Mouse (Mus musculus) 3134 (cell line): ENCODE data around the gene Klhdc3.

Experiments
- DNase-seq: peaks from one replicate; pipeline ENCODE4 v3.0.0-alpha.2; 2011; ENCODE audit warnings: low spot score; ENCODE audit not compliant: insufficient read length; ENCODE audit errors: extremely low read depth

Klhdc3 gene

GRCm38 (mm10) chr17:46702506-46702905 is 21.8 kb upstream of the Klhdc3 start:
- DNase-seq = no peak

GRCm38 (mm10) chr17:46702100-46702499 is 21.4 kb upstream of the Klhdc3 start:
- no peak for DNase-seq

GRCm38 (mm10) chr17:46701489-46701888 is 20.8 kb upstream of the Klhdc3 start:
- no peak for DNase-seq

- no peak for DNase-seq
Measured at GRCm38 (mm10) chr17:46699912-46700311, 19.2 kb upstream of the Klhdc3 start.

GRCm38 (mm10) chr17:46699245-46699644 is 18.5 kb upstream of the Klhdc3 start:
- no peak for DNase-seq

GRCm38 (mm10) chr17:46698515-46698914 is 17.8 kb upstream of the Klhdc3 start:
- peak; percentile 63 for DNase-seq

GRCm38 (mm10) chr17:46694517-46695063 is 13.9 kb upstream of the Klhdc3 start:
- no peak for DNase-seq

GRCm38 (mm10) chr17:46691390-46691789 is 10.7 kb upstream of the Klhdc3 start:
- DNase-seq = peak; percentile 73

GRCm38 (mm10) chr17:46690665-46691064 is 10.0 kb upstream of the Klhdc3 start:
- no peak for DNase-seq

- DNase-seq = no peak
Measured at GRCm38 (mm10) chr17:46685913-46686312, 5.2 kb upstream of the Klhdc3 start.

- DNase-seq = no peak
Measured at GRCm38 (mm10) chr17:46682654-46683389, 2.1 kb upstream of the Klhdc3 start.

GRCm38 (mm10) chr17:46681466-46682118 is 878 bp upstream of the Klhdc3 start:
- DNase-seq = no peak

GRCm38 (mm10) chr17:46679843-46680759 is 613 bp downstream of the Klhdc3 start:
- no peak for DNase-seq

- DNase-seq = no peak
Measured at GRCm38 (mm10) chr17:46678911-46679310, 1.8 kb downstream of the Klhdc3 start.

GRCm38 (mm10) chr17:46678416-46678815 is 2.3 kb downstream of the Klhdc3 start, which contains the start of gene Mea1:
Gene Mea1 (plus strand): TSS chr17:46678793.
- DNase-seq = no peak

GRCm38 (mm10) chr17:46674530-46675283 is 6.0 kb downstream of the Klhdc3 start:
- DNase-seq = no peak

- peak; percentile 94 for DNase-seq
Measured at GRCm38 (mm10) chr17:46673850-46674529, 6.7 kb downstream of the Klhdc3 start, which contains the start of gene Rrp36. Gene Rrp36 (minus strand): TSS chr17:46674352.

GRCm38 (mm10) chr17:46669911-46670310 is 10.8 kb downstream of the Klhdc3 start:
- DNase-seq = no peak

GRCm38 (mm10) chr17:46667712-46668111 is 13.0 kb downstream of the Klhdc3 start:
- no peak for DNase-seq
